Mouse (Mus musculus) intestine, postnatal 0 days (tissue): Measurements from ENCODE around the gene Vps18. TPM values are rescaled to one million over a fixed set of nuclear protein-coding genes. Genes with fewer than 3 reads are reported as not detected.

Experiments used
- ATAC-seq: fragments of 200-750 bp; cut with Nextera tagmentation; 2 replicates; pipeline ENCODE4 v1.8.0; 2017; ENCODE audit warnings: mild to moderate bottlenecking, moderate TSS enrichment, moderate library complexity
- H3K27ac ChIP-seq: fragments of 300-500 bp; sonication (generic); 2 replicates; pipeline ENCODE4 v1.5.1; 2014; ENCODE audit warnings: mild to moderate bottlenecking, low read depth, low read length, moderate library complexity
- H3K27me3 ChIP-seq: fragments of 300-500 bp; sonication (generic); replicated peaks from 2 replicates; pipeline ENCODE4 v1.6.1; 2014; ENCODE audit warnings: low read length, mixed read lengths; ENCODE audit not compliant: control insufficient read depth, insufficient read depth
- H3K36me3 ChIP-seq: fragments of 300-500 bp; sonication (generic); 2 replicates; pipeline ENCODE4 v1.6.1; 2014; ENCODE audit warnings: mild to moderate bottlenecking, moderate library complexity; ENCODE audit not compliant: control insufficient read depth, insufficient read depth
- H3K4me1 ChIP-seq: fragments of 300-500 bp; sonication (generic); replicated peaks from 2 replicates; pipeline ENCODE4 v1.6.1; 2014; ENCODE audit warnings: antibody characterized with exemption, low read length, mixed read lengths; ENCODE audit not compliant: control insufficient read depth, insufficient read depth
- H3K4me2 ChIP-seq: fragments of 300-500 bp; sonication (generic); replicated peaks from 2 replicates; pipeline ENCODE4 v1.6.1; 2014; ENCODE audit warnings: low read depth, mild to moderate bottlenecking, moderate library complexity
- H3K4me3 ChIP-seq: fragments of 300-500 bp; sonication (generic); 2 replicates; pipeline ENCODE4 v1.5.1; 2014; ENCODE audit warnings: low read depth, low read length
- H3K9ac ChIP-seq: fragments of 300-500 bp; sonication (generic); 2 replicates; pipeline ENCODE4 v1.6.1; 2014; ENCODE audit warnings: mild to moderate bottlenecking, low read depth, low read length
- H3K9me3 ChIP-seq: fragments of 300-500 bp; sonication (generic); 2 replicates; pipeline ENCODE4 v1.6.1; 2016; ENCODE audit warnings: mixed run types; ENCODE audit not compliant: control insufficient read depth
- CTCF ChIP-seq: sonication (generic); IDR thresholded peaks from 2 replicates; pipeline ENCODE4 v1.5.1; 2016; ENCODE audit warnings: low read depth, mild to moderate bottlenecking, control low read depth, antibody characterized with exemption, moderate library complexity
- WGBS: fragments of 180-500 bp; shearing (Covaris S2); extraction: QIAGEN DNeasy Blood & Tissue Kit; methylation state at CpG from one replicate; pipeline ENCODE4 v1.1.7; 2014; 5-methylcytosine and 5-hydroxymethylcytosine counted together
- polyA plus RNA-seq: library from polyadenylated mRNA; unstranded; fragments of >200 nt; fragmentation: Nextera tagmentation; extraction: Ambion mirVana; gene quantifications from 2 replicates; pipeline ENCODE4 v1.2.1, GENCODE M21; 2015

Vps18 gene
- polyA plus RNA-seq, 1 experiment from 2014 or later: 21.8 TPM

GRCm38 (mm10) chr2:119326161-119327101 lies 37.9 kb downstream of the Vps18 start:
- Histone ChIP-seq H3K4me1 (peaks cover 13% of the 10 kb centered on the region), H3K4me3 (peak overlapping the region; percentile 55), H3K36me3 (no peaks in the 10 kb centered on the region), H3K27me3 (peaks cover 34% of the 10 kb centered on the region), H3K27ac (peak overlapping the region; percentile 71; the same call in 1 of the 2 replicates), H3K9me3 (no peaks in the 10 kb centered on the region), H3K4me2 (peak overlapping the region; percentile 98), H3K9ac (peak overlapping the region; percentile 60)
- TF ChIP-seq CTCF: no peak
- ATAC-seq: no peak
- WGBS: under 1% methylated on average over 61 of the region's 61 CpGs

DNA sequence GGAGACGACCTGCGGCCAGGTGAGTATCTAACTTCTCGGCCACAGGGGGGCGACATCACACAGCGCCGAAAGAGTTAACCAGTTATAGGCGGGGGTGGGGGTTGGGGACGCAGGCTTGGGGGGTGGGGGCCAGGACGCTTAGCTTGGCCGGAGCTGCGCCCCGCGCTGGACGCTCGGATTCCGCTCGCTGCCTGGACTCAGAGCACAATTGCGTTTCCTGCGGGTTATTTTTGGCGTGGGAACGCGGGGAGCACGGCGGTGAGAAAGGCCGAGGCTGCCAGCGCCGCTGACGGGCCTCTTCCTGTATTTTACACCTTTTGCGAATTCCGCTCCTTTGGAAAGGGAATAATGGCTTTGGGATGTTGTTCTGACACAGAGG lies 38.6 kb downstream of the Vps18 start:
- Histone ChIP-seq H3K4me2 (peak overlapping the region; percentile 98), H3K27ac (no peak overlapping the region), H3K4me1 (peaks cover 9% of the 10 kb centered on the region), H3K36me3 (peaks cover 4% of the 10 kb centered on the region; the same call in 1 of the 2 replicates), H3K9me3 (no peaks in the 10 kb centered on the region), H3K4me3 (peak overlapping the region; percentile 55), H3K9ac (no peak overlapping the region), H3K27me3 (peaks cover 34% of the 10 kb centered on the region)
- TF ChIP-seq CTCF: peak; percentile 66
- WGBS: under 1% methylated on average over 30 of the region's 30 CpGs
- no peak for ATAC-seq

DNA sequence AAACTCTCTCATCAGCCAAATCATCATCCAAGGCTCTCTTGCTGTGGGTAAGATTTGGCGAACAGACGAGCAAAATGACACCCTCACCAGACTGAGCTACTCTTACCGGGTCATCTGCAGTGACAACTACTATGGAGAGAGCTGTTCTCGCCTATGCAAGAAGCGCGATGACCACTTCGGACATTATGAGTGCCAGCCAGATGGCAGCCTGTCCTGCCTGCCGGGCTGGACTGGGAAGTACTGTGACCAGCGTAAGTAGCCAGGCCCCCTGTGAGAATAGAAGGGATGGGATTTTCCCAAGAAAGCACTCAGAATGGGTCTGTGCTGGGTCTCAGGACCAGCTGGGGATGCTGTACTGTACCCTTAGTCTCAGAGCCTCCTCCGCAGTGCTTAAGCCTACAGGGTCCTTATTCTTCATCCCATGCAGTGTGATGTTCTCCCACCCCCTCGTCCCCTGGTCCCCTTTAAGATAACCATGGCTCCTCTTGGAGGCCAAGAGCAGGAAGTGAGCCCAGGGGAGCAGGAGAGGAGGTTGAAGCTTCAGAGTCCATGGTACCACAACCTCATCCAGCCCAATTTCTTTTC lies 39.5 kb downstream of the Vps18 start:
- WGBS: 60% methylated on average over 11 of the region's 11 CpGs
- peaks cover 26% of the 10 kb centered on the region for H3K27me3 ChIP-seq

GRCm38 (mm10) chr2:119328546-119328945 lies 40.0 kb downstream of the Vps18 start:
- 42% methylated on average over 5 of the region's 5 CpGs for WGBS
- H3K9me3 ChIP-seq: no peaks in the 10 kb centered on the region
- peaks cover 4% of the 10 kb centered on the region; the same call in 1 of the 2 replicates for H3K36me3 ChIP-seq
- H3K4me2 ChIP-seq: peak overlapping the region; percentile 98
- ATAC-seq: no peak
- H3K4me1 ChIP-seq: peaks cover 5% of the 10 kb centered on the region
- H3K4me3 ChIP-seq: peak overlapping the region; percentile 55; the same call in 1 of the 2 replicates
- peaks cover 20% of the 10 kb centered on the region for H3K27me3 ChIP-seq
- no peak for TF ChIP-seq CTCF
- H3K27ac ChIP-seq: no peak overlapping the region
- no peak overlapping the region for H3K9ac ChIP-seq

More for the DNA sequence above, 39.5 kb downstream of the Vps18 start:
- Histone ChIP-seq H3K36me3 (peaks cover 4% of the 10 kb centered on the region; the same call in 1 of the 2 replicates), H3K4me2 (peak overlapping the region; percentile 98), H3K9me3 (no peaks in the 10 kb centered on the region), H3K27ac (no peak overlapping the region), H3K4me1 (peaks cover 5% of the 10 kb centered on the region), H3K4me3 (peak overlapping the region; percentile 55; the same call in 1 of the 2 replicates), H3K9ac (no peak overlapping the region)
- TF ChIP-seq CTCF: no peak
- ATAC-seq: no peak

DNA sequence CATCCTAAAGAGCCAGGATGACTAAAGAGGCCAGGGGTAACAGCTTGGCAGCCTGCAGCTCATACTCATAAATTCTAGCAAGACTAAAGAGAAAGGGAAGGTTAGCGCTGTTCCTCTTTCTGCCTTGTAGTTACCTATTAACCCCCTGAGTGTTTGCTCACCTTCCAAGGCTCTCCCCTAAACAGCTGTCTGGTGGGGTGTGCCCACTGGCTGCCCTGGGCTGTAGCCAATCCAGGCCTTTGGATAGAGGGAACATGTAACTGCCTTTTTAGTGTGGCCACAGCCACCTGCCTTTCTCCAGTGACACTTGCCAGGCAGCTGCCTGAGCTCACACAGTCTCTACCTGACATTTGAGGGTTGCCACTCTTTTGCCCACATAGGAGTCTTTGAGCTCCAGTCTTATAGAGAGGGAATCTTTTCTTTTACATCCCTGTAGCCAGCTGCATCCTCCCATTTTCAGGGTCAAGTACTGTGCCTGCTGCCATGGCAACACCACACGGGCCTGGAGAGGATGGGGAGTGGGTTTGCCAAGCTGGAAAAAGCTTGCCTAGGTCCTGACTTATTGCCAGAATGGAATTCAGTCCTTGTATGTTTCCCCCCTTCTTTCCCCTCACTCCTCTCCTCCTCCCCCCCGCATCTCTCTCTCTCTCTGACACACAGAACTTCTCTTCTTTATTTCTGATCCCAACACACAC lies 40.7 kb downstream of the Vps18 start:
- ATAC-seq: peak; percentile 77
- 42% methylated on average over 3 of the region's 3 CpGs for WGBS
- Histone ChIP-seq H3K9ac (no peak overlapping the region), H3K27me3 (peaks cover 15% of the 10 kb centered on the region; the same call in 1 of the 2 replicates), H3K4me3 (no peak overlapping the region), H3K36me3 (peaks cover 4% of the 10 kb centered on the region; the same call in 1 of the 2 replicates), H3K9me3 (no peaks in the 10 kb centered on the region), H3K27ac (no peak overlapping the region), H3K4me1 (peaks cover 5% of the 10 kb centered on the region), H3K4me2 (0 out of 2 replicates have a peak overlapping the region, but pooled peaks have one; percentile 98)
- TF ChIP-seq CTCF: no peak
